Mouse (Mus musculus): Measurements from ENCODE around the gene Ak8. TPM values are rescaled to one million over a fixed set of nuclear protein-coding genes. Genes with fewer than 3 reads are reported as not detected.

The Ak8 gene
- 0.39 and 0.49 TPM in 2 replicates for polyA plus RNA-seq (2016; fragmentation: Nextera tagmentation; extraction: Ambion mirVana)

DNA sequence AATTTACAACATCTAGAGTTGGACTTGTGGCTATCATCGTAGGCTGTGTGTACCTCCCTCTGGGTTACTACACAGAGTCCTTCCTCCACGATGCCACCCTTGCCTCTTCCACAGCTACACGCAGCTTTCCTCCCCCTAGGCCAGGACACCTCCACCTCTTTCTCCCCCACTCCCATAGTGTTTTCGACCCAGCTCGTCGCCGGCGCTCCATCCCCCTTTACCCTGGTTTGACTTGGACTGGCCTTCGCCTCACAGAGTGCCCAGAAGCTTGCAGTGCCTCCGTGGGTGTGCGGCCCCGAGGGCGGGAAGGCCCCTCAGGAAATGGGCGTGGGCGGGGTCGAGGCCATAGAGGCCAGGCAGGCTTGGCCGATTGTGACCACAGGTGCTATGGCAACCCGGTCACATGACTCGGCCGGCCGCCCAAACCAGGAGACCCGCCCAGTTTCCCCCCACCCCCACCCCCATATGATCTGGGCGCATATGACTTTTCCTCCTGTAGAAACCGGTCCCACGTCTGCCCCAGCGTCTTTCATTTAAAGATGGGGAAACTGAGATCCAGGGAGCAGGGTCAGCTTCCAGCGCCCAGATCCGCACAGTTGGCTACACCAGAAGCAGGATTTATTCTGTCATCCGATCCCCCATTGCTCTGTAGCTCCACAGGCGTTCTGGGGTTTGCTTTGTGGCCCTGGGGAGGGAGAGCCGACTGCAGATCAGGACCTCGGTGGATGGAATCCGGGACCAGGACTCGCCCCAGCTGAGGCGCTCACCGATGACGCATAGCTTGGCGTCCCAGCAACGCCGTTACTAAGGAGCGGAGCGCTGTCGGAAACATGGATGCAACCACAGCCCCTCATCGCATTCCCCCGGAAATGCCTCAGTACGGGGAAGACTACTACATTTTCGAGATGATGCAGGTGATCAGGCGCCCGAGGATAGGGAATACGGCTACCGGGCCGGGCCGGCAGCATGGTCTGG, at the start of gene Ak8, which contains the start of gene Spaca9:
Ak8 (plus strand) TSS at position 804 of the 975 bp plus-strand sequence.
Spaca9 (minus strand) TSS at position 367 of the 975 bp plus-strand sequence.
- peak within 1 kb of the TSS; percentile 41; the same call in 1 of the 2 replicates for H3K27ac ChIP-seq
- H3K4me1 ChIP-seq (replicated peaks): peaks cover 11% of the 10 kb centered on the region
- peak; percentile 69 for ATAC-seq (ENCODE audit: insufficient number of reproducible peaks, insufficient read depth, low FRiP score, low TSS enrichment, low read depth)
- H3K9me3 ChIP-seq: no peaks in the 10 kb centered on the region
- 0 out of 2 replicates have a peak, but pooled peaks cover 4% of the 10 kb centered on the region for H3K27me3 ChIP-seq
- H3K36me3 ChIP-seq: no peaks in the 10 kb centered on the region
- H3K4me2 ChIP-seq: peak within 1 kb of the TSS; percentile 88
- WGBS: under 1% methylated on average over 53 of the region's 53 CpGs
- H3K4me3 ChIP-seq (replicated peaks): peak within 1 kb of the TSS; percentile 57
- H3K9ac ChIP-seq (replicated peaks): peak within 1 kb of the TSS; percentile 47; the same call in 1 of the 2 replicates

DNA sequence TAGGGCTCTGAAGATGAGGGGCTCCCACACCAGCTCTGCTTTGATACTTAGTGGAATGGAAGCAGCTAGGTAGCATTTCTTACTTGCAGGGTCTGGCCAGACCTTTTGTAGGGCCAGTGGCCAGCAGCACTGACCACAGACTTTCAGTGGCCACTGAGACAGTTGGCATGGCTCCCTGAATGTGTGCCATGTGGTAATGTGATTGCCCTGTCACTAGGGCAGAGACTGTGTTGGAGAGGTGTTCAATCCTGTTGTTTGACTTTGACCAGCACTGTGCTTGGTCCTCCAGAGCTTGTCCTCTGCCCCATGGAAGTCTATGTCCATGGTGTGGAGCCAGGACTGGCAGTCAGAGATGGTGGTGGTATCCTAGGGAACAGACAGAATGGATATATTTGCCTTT, 49.4 kb upstream of the Ak8 start:
- H3K27ac ChIP-seq: no peak overlapping the region
- H3K4me3 ChIP-seq (replicated peaks): no peak overlapping the region
- ATAC-seq (ENCODE audit: insufficient number of reproducible peaks, insufficient read depth, low FRiP score, low TSS enrichment, low read depth): no peak

DNA sequence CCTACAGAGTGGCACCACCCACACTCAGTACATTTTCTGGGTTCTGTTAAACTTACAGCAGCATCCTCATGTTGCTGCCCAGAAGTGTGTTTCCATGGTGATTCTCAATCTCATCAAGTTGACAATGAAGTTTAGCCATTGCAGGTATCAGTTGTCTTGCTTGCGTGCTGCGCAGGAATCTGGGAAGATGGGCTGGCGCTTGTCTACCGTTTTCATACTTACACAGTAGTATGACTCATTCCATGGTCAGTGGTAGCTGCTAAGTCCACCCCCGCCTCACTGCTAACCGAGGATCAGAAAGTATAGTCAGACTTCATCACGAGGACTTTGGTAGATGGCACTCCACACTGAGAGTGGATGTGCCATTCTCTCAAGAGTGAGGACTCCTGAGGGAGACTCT, 46.6 kb upstream of the Ak8 start:
- Histone ChIP-seq H3K9me3 (no peaks in the 10 kb centered on the region), H3K4me3 (replicated peaks) (no peak overlapping the region), H3K4me1 (replicated peaks) (no peaks in the 10 kb centered on the region), H3K27ac (no peak overlapping the region), H3K27me3 (no peaks in the 10 kb centered on the region), H3K36me3 (peaks cover 30% of the 10 kb centered on the region), H3K9ac (replicated peaks) (no peak overlapping the region), H3K4me2 (no peak overlapping the region)
- no peak for ATAC-seq (ENCODE audit: insufficient number of reproducible peaks, insufficient read depth, low FRiP score, low TSS enrichment, low read depth)
- 95% methylated on average over 7 of the region's 7 CpGs for WGBS

More for the DNA sequence above, 49.4 kb upstream of the Ak8 start:
- Histone ChIP-seq H3K4me1 (replicated peaks) (no peaks in the 10 kb centered on the region), H3K27me3 (no peaks in the 10 kb centered on the region), H3K9me3 (no peaks in the 10 kb centered on the region), H3K4me2 (no peak overlapping the region), H3K36me3 (peaks cover 11% of the 10 kb centered on the region), H3K9ac (replicated peaks) (no peak overlapping the region)

DNA sequence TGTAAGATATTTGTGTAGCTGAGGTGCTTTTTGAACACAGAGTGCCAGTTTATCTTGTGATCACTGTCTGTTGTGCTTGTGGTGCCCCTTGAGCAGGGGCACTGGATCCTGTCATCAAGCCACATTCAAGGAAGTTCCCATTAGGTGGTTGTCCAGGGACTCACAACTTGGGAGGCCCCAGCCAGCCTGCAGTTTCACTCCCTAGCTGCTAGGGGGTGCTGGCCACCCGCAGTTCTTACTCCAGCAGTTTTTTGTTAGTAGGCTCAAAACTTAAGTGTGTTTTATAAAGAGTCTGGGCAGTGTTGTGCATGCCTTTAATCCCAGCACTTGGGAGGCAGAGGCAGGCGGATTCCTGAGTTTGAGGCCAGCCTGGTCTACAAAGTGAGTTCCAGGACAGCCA, 45.7 kb upstream of the Ak8 start:
- Histone ChIP-seq H3K27me3 (no peaks in the 10 kb centered on the region), H3K9me3 (no peaks in the 10 kb centered on the region), H3K4me1 (replicated peaks) (no peaks in the 10 kb centered on the region), H3K27ac (no peak overlapping the region), H3K4me2 (no peak overlapping the region), H3K9ac (replicated peaks) (no peak overlapping the region), H3K4me3 (replicated peaks) (no peak overlapping the region), H3K36me3 (peaks cover 40% of the 10 kb centered on the region)
- ATAC-seq (ENCODE audit: insufficient number of reproducible peaks, insufficient read depth, low FRiP score, low TSS enrichment, low read depth): no peak
- WGBS: 65% methylated on average over 2 of the region's 2 CpGs

DNA sequence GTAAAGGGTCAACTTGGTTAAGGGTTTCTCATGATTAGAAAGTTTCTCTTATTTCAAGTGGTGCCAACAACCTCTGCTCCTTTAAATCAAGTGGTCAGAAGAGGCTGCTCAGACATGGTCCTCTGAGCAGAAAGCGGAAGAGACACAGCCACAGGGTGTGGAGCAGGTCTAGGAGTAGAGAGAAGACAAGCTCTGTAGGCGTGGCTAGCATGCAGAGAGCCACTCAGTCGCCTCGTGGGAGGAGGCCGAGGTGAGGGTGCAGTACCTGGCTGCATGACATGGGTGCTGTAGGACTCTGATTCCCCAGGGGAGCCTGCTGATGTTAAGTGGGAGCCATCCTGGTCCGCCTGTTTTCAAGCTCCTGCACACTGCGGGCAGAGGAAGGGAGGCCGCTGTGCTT, 43.7 kb upstream of the Ak8 start:
- H3K4me2 ChIP-seq: no peak overlapping the region
- H3K27me3 ChIP-seq: no peaks in the 10 kb centered on the region
- H3K27ac ChIP-seq: no peak overlapping the region
- H3K36me3 ChIP-seq: peaks cover 59% of the 10 kb centered on the region
- no peak for ATAC-seq (ENCODE audit: insufficient number of reproducible peaks, insufficient read depth, low FRiP score, low TSS enrichment, low read depth)
- 87% methylated on average over 8 of the region's 8 CpGs for WGBS
- no peaks in the 10 kb centered on the region for H3K9me3 ChIP-seq
- H3K9ac ChIP-seq (replicated peaks): no peak overlapping the region
- H3K4me1 ChIP-seq (replicated peaks): no peaks in the 10 kb centered on the region
- H3K4me3 ChIP-seq (replicated peaks): no peak overlapping the region

DNA sequence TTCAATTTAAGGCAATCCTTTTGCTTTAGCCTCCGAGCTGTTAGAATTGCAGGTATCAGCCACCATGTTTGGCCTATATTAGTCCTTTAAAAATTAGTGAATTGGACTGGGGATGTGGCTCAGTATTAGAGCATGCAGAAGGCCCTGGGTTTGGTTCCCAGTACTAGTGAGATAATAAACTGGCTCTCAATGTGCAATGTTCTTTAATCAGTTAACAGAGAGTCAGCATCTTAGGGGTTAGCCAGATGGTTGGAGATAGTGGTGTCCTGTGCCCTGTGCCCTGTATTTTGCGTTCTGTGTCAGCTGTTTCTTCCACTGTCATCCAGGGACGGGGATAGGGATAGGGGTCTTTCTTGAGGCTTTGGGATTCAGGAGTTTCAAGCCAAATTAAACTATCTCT, 37.1 kb upstream of the Ak8 start:
- Histone ChIP-seq H3K4me1 (replicated peaks) (peaks cover 17% of the 10 kb centered on the region), H3K4me2 (no peak overlapping the region), H3K9me3 (no peaks in the 10 kb centered on the region), H3K27ac (no peak overlapping the region), H3K4me3 (replicated peaks) (no peak overlapping the region), H3K27me3 (no peaks in the 10 kb centered on the region), H3K36me3 (peaks cover 91% of the 10 kb centered on the region), H3K9ac (replicated peaks) (no peak overlapping the region)
- 92% methylated on average over 3 of the region's 3 CpGs for WGBS
- ATAC-seq (ENCODE audit: insufficient number of reproducible peaks, insufficient read depth, low FRiP score, low TSS enrichment, low read depth): no peak

DNA sequence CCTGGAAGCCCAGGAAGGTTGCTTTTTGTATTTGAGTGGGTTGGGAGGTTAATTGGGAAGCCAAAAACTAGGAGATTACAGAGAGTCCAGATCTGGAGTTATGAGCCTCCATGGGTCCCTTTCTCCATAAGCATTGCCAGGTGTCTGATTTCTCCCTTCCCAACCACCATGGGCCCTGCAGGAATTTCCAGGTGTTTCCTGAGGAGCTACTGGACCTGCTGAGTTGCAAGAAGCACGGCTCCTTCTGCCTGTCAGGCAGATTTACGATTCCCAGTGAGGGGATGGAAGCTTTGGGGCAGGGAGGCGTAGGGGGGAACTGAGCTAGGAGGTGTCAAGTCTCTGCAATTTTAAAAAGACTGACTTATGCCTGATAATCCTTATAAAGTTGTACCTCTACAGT, 34.1 kb upstream of the Ak8 start:
- Histone ChIP-seq H3K4me3 (replicated peaks) (no peak overlapping the region), H3K4me2 (no peak overlapping the region), H3K27me3 (no peaks in the 10 kb centered on the region), H3K36me3 (peaks cover 90% of the 10 kb centered on the region), H3K4me1 (replicated peaks) (peaks cover 17% of the 10 kb centered on the region), H3K9me3 (no peaks in the 10 kb centered on the region), H3K27ac (no peak overlapping the region), H3K9ac (replicated peaks) (no peak overlapping the region)
- WGBS: 41% methylated on average over 3 of the region's 3 CpGs
- peak; percentile 75 for ATAC-seq (ENCODE audit: insufficient number of reproducible peaks, insufficient read depth, low FRiP score, low TSS enrichment, low read depth)

DNA sequence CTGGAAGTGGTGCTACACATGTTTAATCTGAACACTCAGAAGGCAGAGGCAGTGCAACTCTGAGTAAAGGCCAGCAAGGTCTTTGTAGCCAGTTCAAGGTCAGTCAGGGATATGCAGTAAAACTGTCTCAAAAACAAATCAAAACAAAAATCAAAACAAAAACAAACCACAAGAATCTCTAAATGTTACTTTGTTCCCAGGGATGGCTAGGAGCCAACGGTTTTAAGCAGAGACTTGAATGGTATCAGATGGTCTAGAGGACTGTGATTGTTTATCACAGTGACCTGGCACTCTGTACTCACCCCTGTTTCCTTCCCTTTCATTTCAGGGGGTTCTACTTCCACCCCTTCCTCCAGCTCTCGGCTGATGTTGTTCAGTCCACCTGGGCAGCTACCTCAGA, 28.5 kb upstream of the Ak8 start:
- Histone ChIP-seq H3K27me3 (no peaks in the 10 kb centered on the region), H3K4me2 (no peak overlapping the region), H3K27ac (no peak overlapping the region), H3K9me3 (no peaks in the 10 kb centered on the region), H3K4me1 (replicated peaks) (peaks cover 6% of the 10 kb centered on the region), H3K9ac (replicated peaks) (no peak overlapping the region), H3K4me3 (replicated peaks) (no peak overlapping the region), H3K36me3 (peaks cover 93% of the 10 kb centered on the region)
- whole genome bisulfite sequencing: 84% methylated on average over 2 of the region's 2 CpGs
- no peak for ATAC-seq (ENCODE audit: insufficient number of reproducible peaks, insufficient read depth, low FRiP score, low TSS enrichment, low read depth)

DNA sequence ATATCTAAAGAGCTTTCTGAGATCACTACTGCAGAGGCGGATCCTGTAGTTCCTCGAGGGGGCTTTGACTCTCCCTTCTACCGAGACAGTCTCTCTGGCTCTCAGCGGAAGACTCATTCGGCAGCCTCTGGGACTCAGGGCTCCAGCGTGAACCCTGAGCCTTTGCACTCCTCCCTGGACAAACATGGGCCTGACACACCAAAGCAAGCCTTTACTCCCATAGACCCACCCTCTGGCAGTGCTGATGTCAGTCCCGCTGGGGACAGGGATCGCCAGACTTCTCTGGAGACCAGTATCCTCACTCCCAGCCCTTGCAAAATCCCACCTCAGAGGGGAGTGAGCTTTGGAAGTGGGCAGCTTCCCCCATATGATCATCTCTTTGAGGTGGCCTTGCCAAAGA, 24.0 kb upstream of the Ak8 start:
- no peak overlapping the region for H3K4me2 ChIP-seq
- no peaks in the 10 kb centered on the region for H3K4me1 ChIP-seq (replicated peaks)
- WGBS: 90% methylated on average over 8 of the region's 8 CpGs
- no peaks in the 10 kb centered on the region for H3K9me3 ChIP-seq
- no peaks in the 10 kb centered on the region for H3K27me3 ChIP-seq
- no peak for ATAC-seq (ENCODE audit: insufficient number of reproducible peaks, insufficient read depth, low FRiP score, low TSS enrichment, low read depth)
- no peak overlapping the region for H3K9ac ChIP-seq (replicated peaks)
- peaks cover 93% of the 10 kb centered on the region for H3K36me3 ChIP-seq
- no peak overlapping the region for H3K27ac ChIP-seq
- no peak overlapping the region for H3K4me3 ChIP-seq (replicated peaks)

DNA sequence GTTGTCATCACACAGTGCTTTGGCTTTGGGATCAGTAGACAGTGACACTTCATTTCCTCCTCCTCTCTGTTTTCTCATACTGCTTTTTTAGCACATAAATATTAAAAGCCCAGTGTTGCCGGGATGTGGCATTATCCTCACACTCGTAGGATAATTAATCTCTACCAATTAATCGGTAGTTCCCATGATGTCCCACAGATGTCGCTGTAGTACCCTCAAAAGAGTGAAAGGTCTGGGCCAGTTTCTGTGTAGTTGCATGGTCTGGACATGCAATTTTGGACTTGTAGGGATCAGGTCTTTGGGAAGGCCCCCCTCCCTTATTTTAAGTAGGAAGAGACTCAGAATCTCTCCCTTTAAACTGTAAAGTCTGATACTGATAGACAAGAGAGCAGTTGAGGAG, 19.3 kb upstream of the Ak8 start:
- no peaks in the 10 kb centered on the region for H3K27me3 ChIP-seq
- 44% methylated on average over 4 of the region's 4 CpGs for WGBS
- H3K9ac ChIP-seq (replicated peaks): no peak overlapping the region
- H3K4me2 ChIP-seq: no peak overlapping the region
- H3K27ac ChIP-seq: no peak overlapping the region
- ATAC-seq (ENCODE audit: insufficient number of reproducible peaks, insufficient read depth, low FRiP score, low TSS enrichment, low read depth): no peak
- no peaks in the 10 kb centered on the region for H3K9me3 ChIP-seq
- H3K36me3 ChIP-seq: peaks cover 97% of the 10 kb centered on the region
- H3K4me3 ChIP-seq (replicated peaks): no peak overlapping the region
- H3K4me1 ChIP-seq (replicated peaks): no peaks in the 10 kb centered on the region

DNA sequence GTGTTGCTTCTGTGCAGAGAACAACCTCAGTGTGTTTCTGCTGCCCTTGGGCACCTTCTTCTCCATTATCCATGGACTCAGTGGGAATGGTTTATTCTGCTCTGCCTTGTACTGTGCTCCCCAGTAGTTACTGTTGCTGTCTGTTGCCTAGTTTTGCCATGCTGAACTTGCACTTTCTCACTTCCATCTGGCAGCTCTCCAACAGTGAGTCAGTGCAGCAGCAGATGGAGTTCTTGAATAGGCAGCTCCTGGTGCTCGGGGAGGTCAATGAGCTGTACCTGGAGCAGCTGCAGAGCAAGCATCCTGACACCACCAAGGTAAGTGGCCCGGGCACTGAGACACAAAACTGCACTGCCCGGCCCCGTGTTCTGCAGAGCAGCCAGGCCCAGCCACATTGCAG, 18.2 kb upstream of the Ak8 start:
- Histone ChIP-seq H3K9me3 (no peaks in the 10 kb centered on the region), H3K9ac (replicated peaks) (no peak overlapping the region), H3K4me3 (replicated peaks) (no peak overlapping the region), H3K36me3 (peaks cover 97% of the 10 kb centered on the region), H3K4me2 (no peak overlapping the region), H3K4me1 (replicated peaks) (no peaks in the 10 kb centered on the region), H3K27ac (no peak overlapping the region), H3K27me3 (no peaks in the 10 kb centered on the region)
- ATAC-seq (ENCODE audit: insufficient number of reproducible peaks, insufficient read depth, low FRiP score, low TSS enrichment, low read depth): no peak
- 92% methylated on average over 4 of the region's 4 CpGs for WGBS
